ENCODE assay signal across 1 mouse cellular context in the genomic region with DNA sequence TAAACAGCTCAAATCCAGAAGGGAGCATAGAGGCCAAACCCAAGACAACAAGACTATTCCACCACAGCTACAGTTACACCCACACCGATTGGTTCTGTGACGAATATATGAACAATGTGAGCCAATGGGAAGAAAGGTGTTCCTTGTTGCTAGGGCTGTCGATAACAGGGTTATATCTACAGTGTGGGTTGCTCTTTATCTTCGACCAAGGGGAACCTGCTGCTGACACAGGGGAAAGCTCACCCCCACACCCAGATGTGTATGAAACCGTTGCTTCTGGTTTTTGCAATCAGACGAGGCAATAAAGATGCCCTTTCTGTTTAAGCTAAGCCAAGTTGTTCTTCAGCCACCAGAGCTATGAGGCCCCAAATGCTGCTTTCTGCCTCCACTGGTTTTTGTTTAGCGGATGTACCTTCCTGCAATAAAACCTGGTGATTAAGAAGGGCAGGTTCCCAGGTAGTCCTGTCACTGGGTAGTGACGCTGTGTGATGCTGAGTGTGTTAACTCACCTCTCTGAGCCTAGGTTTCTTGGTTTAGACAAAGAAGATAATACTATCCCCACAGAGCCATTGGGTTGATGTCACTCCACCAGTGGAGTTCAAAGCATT.
TF ChIP-seq lines count a peak whose summit lies in the region.

No protein-coding gene starts in this region.

TF ChIP-seq in MEL, 35 proteins besides CTCF, POLR2A, EP300 and RAD21:
- peak; percentile 52; the same call in 1 of the 2 replicates for TF ChIP-seq CHD2 (IDR thresholded peaks at IDR 0.05; ENCODE audit: low read length)
- peak; percentile 90 for TF ChIP-seq SIN3A (IDR thresholded peaks at IDR 0.05; ENCODE audit: low read length)
- TF ChIP-seq MXI1 (IDR thresholded peaks at IDR 0.05; ENCODE audit: low read depth, low read length): peak; percentile 58; the same call in 1 of the 2 replicates
- peak; percentile 99 for TF ChIP-seq GATA1 (IDR thresholded peaks at IDR 0.05; ENCODE audit: low read depth, low read length)
- TF ChIP-seq RCOR1 (IDR thresholded peaks at IDR 0.05; ENCODE audit: low read depth, low read length): peak; percentile 78
- peak; percentile 29; the same call in 1 of the 2 replicates for TF ChIP-seq NELFE (IDR thresholded peaks at IDR 0.05; ENCODE audit: low read depth, low read length)
- TF ChIP-seq E2F4 (IDR thresholded peaks at IDR 0.05; ENCODE audit: borderline replicate concordance, low read depth, low read length): no peak
- peak; percentile 80 for TF ChIP-seq MYB (IDR thresholded peaks at IDR 0.05; ENCODE audit: low read depth, low read length)
- peak; percentile 48; the same call in 1 of the 2 replicates for TF ChIP-seq MAFK (IDR thresholded peaks at IDR 0.05; ENCODE audit: borderline replicate concordance, low read depth, low read length)
- peak; percentile 74; the same call in 1 of the 2 replicates for TF ChIP-seq TBP (IDR thresholded peaks at IDR 0.05; ENCODE audit: low read depth, low read length)
- TF ChIP-seq GABPA (IDR thresholded peaks at IDR 0.05; ENCODE audit: low read depth, low read length): no peak
- peak; percentile 93 for TF ChIP-seq ETS1 (IDR thresholded peaks at IDR 0.05; ENCODE audit: low read depth, low read length)
- TF ChIP-seq TAL1 (IDR thresholded peaks at IDR 0.05; ENCODE audit: low read length): peak; percentile 69
- TF ChIP-seq TCF12 (IDR thresholded peaks at IDR 0.05; ENCODE audit: low read depth, low read length): peak; percentile 93
- TF ChIP-seq ZKSCAN1 (IDR thresholded peaks at IDR 0.05; ENCODE audit: low read depth, low read length): no peak
- peak; percentile 47; the same call in 1 of the 2 replicates for TF ChIP-seq MAX (IDR thresholded peaks at IDR 0.05; ENCODE audit: low read length)
TF ChIP-seq in MEL: peak in this region for 13.
